Mouse (Mus musculus) mesoderm, embryonic 11.5 days (tissue): ENCODE measurements around the gene Fhl1.

Source experiments
- DNase-seq: peaks from one replicate; pipeline ENCODE4 v3.0.0-alpha.2; 2012; ENCODE audit warnings: low read depth, low spot score

The Fhl1 gene

DNA sequence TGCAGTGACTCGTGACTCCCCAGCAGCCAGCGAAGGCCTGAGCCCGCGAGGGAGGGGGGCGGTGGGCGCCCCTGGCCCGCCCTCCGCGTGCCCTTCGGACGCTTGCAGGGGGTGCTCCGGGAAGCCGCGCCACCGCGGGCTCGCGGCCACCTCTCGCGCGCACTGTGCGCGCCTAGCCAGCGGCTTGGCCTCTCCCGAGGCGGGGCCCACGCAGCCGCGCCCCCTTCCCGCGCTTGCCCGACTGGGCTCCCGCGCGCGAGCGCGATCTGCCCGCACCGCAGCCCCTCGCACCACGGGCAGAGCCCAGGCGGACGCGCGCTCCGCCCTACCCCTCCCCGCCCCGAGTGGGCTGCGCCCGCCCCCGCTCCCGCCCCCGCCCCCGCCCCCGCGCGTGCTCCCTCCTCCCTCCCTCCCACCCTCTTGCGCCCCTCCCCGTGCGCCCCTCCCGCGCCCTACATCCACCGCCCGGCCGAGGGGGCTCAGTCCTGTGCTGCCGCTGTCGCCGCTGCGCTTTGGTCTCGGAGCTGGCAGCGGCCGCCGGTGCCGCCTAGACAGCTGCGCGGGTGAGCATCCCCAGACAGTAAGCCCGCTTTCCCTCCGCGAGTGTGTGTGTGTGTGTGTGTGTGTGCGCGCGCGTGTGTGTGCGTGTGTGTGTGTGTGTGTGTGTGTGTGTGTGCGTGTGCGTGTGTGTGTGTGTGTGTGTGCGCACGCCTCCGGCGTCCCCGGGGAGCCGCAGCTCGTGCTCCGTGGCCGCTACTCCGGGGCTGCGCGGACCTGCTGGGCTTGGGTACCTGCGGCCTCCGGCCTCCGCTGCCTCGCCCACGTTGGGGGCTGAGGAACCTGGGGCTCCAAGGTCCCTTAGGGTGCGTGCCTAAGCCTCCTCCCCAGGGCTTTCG lies at the start of gene Fhl1:
Gene Fhl1, plus strand, starts transcription at position 482 of the 896 bp plus-strand sequence.
- peak; percentile 75 for DNase-seq

DNA sequence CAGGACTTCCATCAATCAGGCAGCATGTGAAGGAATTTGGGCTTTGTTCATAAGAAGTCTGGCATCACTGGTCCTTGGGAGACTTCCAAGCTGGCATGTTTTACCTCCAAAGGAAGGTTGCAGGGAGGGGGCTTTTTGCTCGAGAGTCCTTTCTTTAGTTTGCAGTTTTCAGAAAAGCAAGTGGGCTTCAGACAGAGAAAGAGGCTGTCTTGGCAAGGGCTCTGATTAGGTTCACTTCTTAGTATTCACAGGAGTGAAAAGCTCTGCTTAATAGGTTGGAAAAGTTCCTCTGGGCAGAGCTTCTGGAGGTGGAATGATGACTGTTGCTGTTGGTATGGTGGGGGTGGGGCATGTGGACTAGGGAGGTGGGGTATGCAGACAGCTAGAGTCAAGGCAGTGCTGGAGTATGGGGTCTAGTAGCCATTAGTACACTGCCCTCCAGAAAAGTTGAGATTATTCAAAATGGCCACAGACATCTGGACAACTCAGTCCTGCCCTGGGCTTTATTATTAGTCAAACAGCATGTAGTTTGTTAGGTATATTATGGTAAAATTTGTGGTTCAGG lies 49.3 kb upstream of the Fhl1 start:
- DNase-seq: no peak

DNA sequence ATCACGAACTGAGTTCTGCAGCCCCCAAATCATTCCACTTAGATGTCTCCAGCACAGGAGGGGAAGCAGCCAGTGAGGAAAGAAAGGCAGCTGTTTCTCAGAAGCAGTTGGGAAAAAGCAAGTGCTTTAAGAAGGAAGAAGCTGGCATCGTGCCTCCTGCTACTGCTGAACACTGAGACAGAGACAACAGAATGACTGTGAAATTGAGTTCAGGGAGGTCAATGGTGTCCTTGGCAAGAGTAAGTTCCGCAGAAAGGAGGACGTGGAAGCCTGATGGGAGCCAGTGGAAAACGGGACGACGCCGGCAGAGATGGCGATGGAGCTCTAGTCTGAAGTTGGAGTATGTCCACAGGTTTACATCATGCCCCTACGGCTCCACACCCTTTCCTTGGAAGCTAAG lies 48.1 kb upstream of the Fhl1 start:
- DNase-seq: no peak

DNA sequence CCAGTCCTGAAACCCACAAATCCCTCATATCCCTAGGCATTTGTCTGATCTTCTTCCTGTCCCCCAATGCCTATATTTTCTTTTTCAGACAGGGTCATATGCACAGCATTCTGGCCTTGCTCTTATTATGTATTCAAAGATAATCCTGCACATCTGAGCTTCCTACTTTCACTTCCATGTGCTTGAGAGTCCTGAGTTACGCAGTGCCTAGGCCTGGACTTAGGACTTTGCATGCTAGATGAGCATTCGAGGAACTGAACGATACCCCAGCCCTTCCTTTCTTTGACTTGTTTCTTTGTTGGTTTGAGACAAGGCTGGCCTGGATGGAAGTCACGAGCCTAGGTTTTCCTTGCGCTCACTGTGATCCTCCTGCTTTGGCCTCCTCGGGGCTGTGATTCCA lies 39.0 kb upstream of the Fhl1 start:
- DNase-seq: no peak

DNA sequence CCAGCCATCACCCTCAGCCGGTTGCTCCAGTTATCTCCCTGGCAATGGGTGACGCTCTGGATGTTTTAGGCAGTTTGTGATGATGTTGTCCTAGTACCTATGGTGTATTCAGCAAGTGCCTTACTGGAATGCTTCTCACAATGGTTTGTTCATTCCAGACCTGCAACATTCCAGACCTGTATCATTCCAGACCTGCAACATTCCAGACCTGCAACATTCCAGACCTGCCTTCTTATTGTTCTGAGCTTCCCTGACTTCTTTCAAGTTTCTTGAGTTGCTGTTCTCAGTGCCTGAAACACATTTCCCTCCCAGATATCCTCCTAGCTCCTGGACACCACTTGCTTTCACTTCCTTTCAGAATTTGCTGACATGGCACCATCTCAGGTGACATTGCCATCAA lies 37.0 kb upstream of the Fhl1 start:
- no peak for DNase-seq

DNA sequence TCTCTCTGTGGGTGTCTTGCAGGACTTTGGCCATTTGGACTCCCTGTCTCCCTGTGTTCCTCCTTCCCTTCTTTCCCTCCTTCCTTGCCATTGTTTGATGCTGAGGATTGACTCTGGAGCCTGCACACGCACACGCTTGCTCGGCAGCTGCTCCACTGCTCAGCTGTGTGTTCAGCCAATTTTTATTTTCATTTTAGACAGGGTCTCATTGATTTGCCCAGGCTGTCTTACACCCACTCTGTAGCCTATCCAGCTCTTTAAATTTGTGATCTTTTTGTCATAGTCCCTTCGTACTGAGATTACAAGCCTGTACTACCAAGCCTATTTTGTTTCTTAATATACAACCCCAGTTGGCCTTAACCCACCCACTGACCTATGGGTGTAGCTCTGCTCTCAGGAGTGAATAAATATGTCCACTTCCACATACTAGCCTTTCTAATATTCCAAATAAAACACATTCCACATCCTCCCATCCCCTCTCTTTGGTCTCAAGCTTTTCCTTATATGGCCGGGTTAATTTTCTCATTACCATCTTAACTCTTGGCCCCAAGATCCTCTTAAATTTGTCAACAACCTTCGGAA lies 34.3 kb upstream of the Fhl1 start:
- DNase-seq: no peak

DNA sequence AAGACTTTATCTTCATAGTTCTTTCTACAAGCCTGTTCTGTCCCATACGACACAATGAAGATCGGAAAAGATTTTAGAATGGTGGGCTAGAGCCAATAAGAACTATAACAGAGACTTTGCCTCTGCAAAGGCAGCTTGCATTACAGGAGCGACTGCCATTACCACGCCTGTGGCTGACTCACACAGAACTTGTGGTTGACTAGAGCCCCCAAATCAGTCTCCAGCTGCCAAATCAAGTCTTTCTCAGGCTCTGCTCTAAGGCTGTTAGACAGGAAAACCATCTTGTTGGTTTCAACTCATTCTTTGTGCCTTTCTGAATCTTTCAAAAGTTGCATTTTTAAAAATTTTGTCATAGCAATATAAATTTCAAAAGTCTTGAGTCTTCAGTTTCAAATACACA lies 33.7 kb upstream of the Fhl1 start:
- DNase-seq: no peak

DNA sequence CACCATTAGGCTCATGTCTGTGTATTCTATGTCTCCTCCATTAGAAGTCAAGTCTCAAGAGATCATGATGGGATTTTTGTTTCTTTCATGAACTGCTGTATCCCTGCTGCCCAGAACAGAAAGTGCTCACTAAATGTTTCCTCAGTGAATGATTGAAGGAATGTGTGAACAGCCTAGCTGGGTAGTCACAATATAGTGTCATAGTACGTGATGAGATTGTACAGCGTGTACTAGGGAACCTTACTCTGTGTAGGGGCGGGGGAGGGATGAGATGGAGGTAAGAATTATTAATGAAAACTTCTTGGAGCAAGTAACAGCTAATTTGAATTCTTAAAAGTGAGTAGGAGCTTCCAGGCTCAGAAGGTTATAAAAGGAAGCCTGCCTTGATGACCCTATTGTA lies 30.3 kb upstream of the Fhl1 start:
- DNase-seq: no peak

DNA sequence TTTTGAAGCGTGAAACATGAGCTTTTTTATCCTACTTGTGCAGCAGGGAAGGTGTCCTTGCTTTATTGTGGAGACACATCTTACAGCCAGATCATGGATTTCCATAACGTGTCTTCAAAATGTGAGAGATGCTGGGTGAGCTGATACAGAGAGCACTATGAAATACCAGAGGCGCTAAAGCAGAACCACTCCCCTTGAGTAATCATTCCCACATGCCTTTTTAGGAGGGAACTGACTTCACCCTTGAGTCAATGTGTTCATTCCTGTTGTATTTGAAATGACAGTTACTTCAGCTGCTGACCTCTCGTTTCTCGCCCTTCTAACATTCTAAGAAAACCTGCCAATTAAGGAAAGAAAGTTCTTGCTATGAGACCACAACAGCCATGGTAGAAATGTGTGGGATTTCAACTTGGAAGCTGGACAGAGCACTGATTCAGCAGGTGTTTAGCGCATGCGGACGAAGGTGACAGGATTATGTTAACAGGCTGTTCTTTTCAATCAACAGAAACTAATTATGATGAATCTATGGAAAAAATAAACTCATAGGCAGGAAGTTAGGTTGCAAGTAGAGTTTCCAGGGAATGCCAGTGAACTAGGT lies 27.5 kb upstream of the Fhl1 start:
- no peak for DNase-seq

DNA sequence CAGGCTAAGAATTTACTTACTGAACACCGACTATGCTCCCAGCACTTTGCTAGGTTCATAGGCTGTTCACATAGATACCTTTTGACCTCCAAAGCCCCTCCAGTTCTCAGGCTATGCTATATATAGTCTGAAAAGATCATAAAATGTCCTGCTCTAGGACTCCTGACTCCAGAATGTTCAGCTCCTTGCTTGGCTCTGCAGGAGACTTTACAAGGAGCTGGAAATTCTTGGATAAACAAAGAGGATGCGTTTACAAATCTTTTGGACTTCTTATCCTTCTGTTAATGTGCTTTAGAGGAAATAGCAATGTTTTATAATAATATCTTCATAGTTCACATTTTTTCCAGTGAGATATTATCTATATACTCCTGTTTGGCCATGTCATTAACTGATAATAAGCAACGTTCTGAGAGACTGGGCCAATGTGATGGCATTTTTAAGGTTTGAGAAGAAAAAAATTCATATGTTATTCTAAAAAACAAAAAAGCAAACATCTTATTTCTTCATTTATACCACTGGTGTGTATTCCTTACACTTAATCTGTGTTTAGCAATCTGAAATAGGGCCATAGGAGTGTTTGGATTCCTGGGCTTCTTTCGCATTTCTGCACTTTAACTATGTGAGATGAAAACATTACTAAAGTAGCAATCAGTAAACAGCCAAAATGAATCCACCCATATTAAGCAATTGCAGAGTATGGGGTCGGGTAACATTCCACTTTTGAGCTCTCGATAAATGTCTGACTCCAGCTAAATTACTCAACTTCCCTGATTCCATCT lies 22.8 kb upstream of the Fhl1 start:
- no peak for DNase-seq

DNA sequence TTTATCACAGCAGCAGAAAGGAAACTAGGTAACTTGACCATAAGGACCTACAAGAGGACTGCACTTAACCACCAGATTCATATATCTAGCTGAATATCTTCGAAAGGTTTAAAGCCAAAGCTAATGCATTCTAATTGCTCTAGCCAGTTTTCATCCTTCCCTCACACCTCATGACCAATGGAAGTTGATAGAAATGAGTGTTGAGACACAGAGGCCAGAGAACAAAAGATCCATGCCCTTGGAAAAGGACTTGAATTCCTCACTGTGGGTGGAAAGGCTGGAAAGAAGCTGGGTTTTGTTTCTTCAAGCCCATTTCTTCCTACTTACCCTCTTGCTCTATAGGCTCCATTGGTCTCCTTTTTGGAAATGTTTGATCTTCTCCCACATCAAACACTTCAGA lies 21.1 kb upstream of the Fhl1 start:
- DNase-seq: no peak

DNA sequence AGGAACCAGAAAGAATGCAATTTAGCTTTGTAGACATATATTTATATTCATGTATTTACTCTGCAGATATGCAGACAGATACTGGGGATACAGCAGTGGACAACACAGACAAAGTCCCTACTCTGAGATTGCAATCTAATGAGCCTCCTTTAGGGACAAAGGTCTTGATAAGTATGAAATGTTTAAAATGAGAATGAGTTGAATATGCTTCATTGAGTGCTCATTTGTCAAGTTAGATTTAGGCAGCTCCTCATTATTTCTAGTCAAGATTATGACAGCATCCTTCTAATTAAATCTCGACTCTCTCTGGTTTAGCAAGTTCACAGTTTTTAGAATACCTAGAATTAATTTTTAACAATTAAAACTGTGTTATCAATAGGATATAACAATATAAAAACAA lies 18.9 kb upstream of the Fhl1 start:
- DNase-seq: no peak

DNA sequence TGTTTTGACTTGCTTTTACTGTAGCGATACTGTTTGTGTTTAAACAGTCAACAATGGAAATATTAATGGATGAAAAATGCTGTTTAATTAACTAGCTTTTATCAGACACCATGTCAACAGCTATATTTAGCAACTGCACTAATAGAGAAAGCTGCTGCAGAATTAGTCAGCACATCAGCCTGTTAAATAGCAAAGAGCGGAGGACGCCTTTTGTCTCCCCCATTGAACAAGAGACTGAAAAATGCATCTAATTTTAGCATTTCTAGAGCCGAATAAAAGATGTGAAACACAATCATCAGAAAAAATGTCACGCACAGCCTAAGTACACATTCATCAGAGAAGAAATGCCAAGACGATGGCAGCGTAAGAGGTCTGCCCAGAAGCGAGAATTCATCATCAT lies 9.0 kb upstream of the Fhl1 start:
- DNase-seq: no peak

DNA sequence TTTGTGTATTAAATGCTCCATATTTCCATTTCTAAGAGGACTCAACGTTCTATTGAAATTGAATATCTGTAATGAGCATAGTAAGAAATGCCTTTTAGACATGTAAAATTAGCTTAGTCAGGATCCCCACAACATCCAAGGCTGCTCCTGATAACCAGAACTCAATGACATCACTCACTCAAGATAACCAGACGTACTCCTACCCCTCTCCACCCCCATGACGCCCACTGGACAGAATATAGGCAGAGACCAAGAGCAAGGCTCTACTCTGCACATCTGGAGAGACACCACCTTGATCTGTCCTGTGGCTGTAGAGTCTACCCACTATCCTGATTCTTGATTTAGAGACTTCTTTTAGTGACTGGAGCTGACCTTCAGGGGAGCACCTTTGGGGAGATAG lies 3.1 kb upstream of the Fhl1 start:
- DNase-seq: no peak

DNA sequence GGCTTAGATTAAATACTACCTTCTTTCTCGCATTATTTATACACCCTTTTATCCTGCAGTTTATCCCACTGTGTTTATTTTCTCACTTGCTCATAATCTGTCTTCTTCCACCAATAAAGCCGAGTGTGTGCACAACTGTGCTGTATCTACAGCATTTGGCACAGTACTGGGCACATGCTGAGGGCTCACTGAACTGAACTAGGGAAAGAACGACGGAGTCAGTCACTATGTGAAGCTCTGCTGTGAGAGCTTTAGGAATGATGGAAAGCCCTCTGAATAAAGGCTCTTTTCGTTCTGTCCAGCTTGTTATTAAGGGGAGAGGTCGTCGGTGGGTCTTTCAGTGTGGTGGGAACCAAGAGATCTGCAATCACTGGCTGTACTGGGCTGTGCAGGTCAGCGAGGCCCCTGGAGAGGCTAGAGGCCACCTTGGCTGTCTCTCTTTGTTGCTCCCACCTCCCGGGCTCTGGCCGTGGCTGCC lies 720 bp upstream of the Fhl1 start:
- no peak for DNase-seq

DNA sequence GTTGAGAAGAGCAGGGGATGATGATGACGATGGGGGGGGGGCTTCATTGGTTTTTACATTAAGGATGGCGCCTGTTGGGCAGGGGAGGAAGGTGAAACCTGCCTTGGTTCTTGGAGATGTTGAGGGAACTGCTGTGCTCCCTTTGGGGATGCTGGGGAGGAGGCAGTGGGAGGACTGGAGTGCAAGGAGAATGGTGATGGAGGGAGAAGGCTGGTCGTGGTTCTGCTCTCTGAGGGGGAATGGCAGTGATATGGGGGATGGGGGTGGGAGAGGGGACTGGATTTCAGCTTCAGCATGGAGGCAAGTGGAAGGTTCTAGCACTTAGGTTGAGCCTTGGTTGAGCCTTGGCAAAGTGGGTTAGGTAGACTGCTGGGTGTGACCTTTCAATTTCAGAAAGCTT lies 814 bp downstream of the Fhl1 start:
- DNase-seq: no peak

DNA sequence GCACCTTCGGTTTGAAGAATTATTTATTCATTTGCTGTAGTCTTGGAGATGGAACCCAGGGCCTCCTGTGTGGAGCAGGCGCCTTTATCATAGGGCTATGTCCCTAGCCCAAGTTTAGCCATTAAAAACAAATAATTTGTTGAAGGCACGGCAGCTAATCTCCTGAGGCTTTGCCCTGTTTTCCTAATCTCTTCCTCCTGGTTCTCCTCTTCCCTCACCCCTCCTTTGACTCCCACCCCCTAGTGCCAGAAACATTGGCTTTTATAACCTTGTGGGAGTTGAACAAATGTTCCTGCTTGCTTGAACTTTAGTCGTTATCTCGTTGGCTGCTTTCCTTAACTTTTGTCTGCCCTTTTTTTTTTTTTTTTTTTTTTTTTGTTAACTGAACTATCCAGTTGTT lies 2.8 kb downstream of the Fhl1 start:
- DNase-seq: no peak

DNA sequence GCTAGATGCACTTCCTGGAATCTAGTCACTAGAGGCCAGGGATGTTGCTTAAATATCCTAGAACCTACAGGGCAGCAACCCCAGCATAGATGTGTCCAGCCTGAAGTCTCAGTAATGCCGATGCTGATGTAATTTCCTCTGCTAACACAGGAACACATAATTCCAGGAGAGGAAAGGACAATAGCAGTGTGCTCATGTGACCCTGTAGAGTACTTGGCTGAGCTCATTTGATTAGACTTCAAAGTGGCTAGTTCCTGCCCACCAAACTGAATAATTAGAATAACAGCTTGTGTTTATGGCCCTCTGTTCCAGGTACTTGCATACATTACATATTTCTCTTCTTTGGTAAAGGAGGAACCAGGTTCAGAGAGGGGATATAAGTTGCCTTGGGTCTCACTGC lies 4.6 kb downstream of the Fhl1 start:
- DNase-seq: no peak

DNA sequence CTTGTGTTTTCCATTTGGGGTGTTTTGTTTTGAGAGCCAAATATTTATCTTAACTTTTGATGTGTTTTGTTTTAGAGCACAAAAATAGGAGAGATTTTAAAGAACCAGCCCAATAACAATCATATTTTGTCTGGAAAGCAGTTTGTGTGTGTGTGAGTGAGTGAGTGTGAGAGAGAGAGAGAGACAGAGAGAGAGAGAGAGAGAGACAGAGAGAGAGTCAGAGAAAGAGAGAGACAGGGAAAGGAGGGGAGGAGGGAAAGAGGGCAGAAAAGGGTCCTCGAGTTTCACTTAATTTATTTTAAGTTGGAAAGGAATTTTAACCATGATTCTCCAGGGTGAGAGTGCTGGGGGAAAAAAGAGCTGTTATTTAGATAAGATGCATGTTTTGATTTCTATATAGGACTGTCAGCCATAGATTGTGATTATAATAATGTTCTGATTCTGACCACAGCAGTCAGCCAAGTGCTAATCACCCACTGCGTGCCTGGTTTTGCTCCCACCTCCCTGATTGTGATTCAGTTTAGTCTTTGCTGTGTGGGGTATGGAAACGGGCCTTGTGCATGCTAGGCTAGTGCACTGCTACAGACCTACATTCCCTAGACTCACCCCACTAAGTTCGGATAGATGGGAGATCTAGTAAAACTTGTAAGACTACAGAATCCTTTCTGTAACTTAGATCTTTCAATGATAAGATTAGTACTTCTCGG lies 6.4 kb downstream of the Fhl1 start:
- no peak for DNase-seq

DNA sequence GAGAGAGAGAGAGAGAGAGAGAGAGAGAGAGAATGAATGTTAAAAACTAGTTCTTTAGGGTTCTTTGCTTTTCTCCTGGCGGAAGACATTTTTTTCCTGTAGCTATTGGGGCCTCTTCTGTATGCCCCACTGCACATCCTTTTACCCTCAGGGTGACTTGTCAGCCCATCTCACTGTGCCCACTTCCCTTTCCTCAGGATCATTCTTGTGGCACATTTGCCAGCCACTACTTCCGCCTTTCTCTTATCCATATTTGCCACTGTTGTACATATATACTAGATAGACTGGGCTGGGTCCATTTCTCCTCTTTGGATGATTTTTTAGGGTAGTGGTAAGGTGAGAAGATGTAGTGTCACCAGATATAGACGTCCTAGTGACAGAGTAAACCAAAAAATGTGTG lies 9.8 kb downstream of the Fhl1 start:
- DNase-seq: no peak

DNA sequence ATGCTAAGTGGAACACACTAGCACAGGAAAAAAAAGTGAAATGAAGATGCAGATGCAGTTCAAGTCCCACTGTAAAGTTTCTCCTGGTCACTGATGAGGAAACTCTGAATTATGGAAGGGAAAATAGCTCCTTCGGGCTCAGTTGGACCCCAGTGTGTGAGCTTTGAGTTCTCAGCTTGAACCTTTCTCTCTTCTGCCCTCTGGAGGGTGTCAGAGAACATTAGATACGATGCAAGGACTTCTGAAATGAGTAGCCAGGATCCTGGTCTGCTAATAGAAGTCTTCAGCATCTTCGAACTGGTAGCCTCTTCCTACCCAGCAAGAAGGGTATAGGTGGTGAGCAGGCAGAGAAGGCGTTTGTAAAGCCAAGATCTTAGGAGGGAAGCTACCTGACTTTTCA lies 19.9 kb downstream of the Fhl1 start:
- DNase-seq: no peak
